Mouse (Mus musculus) stomach, postnatal 0 days (tissue): ENCODE measurements at regions not wholly inside any gene's neighbourhood (a gene's known extent, or its start where the extent isn't known, plus 50 kb on each side); places are given as distances from the start of the nearest gene placed in this dataset.

ENCODE experiments used
- CTCF ChIP-seq: IDR thresholded peaks from 2 replicates; pipeline ENCODE4 v1.5.1; 2016; ENCODE audit warnings: antibody characterized with exemption, low read depth, mild to moderate bottlenecking, moderate library complexity
- EP300 ChIP-seq: optimal IDR thresholded peaks from 2 replicates; pipeline ENCODE3; 2016; ENCODE audit warnings: antibody characterized with exemption

DNA sequence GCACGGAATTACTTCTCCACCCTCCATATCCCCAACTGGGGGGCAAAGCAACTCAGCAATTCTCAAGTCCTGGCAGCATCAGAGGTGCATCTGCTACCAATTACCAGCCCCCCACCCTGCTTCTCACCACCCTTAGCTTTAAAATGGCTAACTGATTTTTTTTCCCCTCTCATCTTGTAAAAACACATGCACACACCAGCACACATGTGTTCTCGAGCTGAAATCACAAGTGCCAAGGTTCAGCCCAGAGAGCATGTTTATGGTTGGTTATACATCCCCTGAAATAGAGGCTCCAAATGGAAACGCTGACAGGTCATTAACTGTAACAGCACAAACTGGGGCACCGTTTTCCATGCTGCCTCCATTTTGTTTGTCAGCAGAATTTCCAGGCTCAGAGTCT, 101.0 kb upstream of the Cdkn3 start:
- no peak for TF ChIP-seq CTCF
- TF ChIP-seq EP300, result no peak
